Mouse (Mus musculus) embryonic facial prominence, embryonic 14.5 days (tissue): ENCODE measurements around the gene Rbm19. TPM values are rescaled to one million over a fixed set of nuclear protein-coding genes. Genes with fewer than 3 reads are reported as not detected.

ENCODE experiments used
- ATAC-seq: fragments of 200-750 bp; cut with Nextera tagmentation; 2 replicates; pipeline ENCODE4 v1.8.0; 2017; ENCODE audit warnings: low read depth, moderate number of reproducible peaks, moderate TSS enrichment
- DNase-seq: peaks from one replicate; pipeline ENCODE4 v3.0.0-alpha.2; 2015; ENCODE audit warnings: low spot score
- H3K27ac ChIP-seq: fragments of 300-500 bp; sonication (generic); replicated peaks from 2 replicates; pipeline ENCODE4 v1.5.1; 2014; ENCODE audit warnings: low read depth, mild to moderate bottlenecking, low read length, moderate library complexity
- H3K27me3 ChIP-seq: fragments of 300-500 bp; sonication (generic); replicated peaks from 2 replicates; pipeline ENCODE4 v1.6.1; 2014; ENCODE audit warnings: low read length; ENCODE audit not compliant: control insufficient read depth, insufficient read depth
- H3K36me3 ChIP-seq: fragments of 300-500 bp; sonication (generic); 2 replicates; pipeline ENCODE4 v1.6.1; 2014; ENCODE audit warnings: low read length, mixed read lengths; ENCODE audit not compliant: control insufficient read depth, insufficient read depth
- H3K4me1 ChIP-seq: fragments of 300-500 bp; sonication (generic); 2 replicates; pipeline ENCODE4 v1.6.1; 2014; ENCODE audit warnings: antibody characterized with exemption, low read length; ENCODE audit not compliant: control insufficient read depth, insufficient read depth
- H3K4me2 ChIP-seq: fragments of 300-500 bp; sonication (generic); 2 replicates; pipeline ENCODE4 v1.6.1; 2014; ENCODE audit warnings: low read depth, mild to moderate bottlenecking, low read length, moderate library complexity, mixed read lengths
- H3K4me3 ChIP-seq: fragments of 300-500 bp; sonication (generic); 2 replicates; pipeline ENCODE4 v1.5.1; 2014; ENCODE audit warnings: low read depth, mild to moderate bottlenecking, low read length
- H3K9ac ChIP-seq: fragments of 300-500 bp; sonication (generic); 2 replicates; pipeline ENCODE4 v1.6.1; 2014; ENCODE audit warnings: low read depth, mild to moderate bottlenecking, low read length, moderate library complexity, mixed read lengths
- H3K9me3 ChIP-seq: fragments of 300-500 bp; sonication (generic); 2 replicates; pipeline ENCODE4 v1.6.1; 2016; ENCODE audit warnings: low read length; ENCODE audit not compliant: control insufficient read depth
- WGBS: fragments of 180-500 bp; shearing (Covaris S2); extraction: QIAGEN DNeasy Blood & Tissue Kit; methylation state at CpG from one replicate; pipeline ENCODE4 v1.1.7; 2014; 5-methylcytosine and 5-hydroxymethylcytosine counted together
- polyA plus RNA-seq: library from polyadenylated mRNA; unstranded; fragments of >200 nt; fragmentation: Nextera tagmentation; extraction: Ambion mirVana; gene quantifications from 2 replicates; pipeline ENCODE4 v1.2.1, GENCODE M21; 2014

The Rbm19 gene
- polyA plus RNA-seq, 1 experiment from 2014 or later, result 14.4 TPM

DNA sequence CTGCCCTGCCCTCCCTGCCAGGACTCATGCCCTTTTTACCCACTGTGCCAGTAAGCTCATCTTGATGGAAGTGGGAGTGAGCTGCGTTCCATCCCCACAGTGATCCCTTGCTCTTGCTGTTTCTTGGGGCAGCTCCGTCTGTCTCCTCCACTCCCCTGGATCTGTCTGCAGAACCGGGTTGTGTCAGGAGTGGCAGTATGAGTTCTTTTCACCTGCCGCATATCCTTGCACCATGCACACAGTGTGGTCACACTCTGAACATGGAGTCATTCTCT is 60.7 kb downstream of the Rbm19 start:
- no peaks in the 10 kb centered on the region for H3K4me1 ChIP-seq
- no peaks in the 10 kb centered on the region for H3K9me3 ChIP-seq
- H3K27ac ChIP-seq, result no peak overlapping the region
- ATAC-seq (no peak), DNase-seq (no peak)
- 91% methylated on average over 4 of the region's 4 CpGs for WGBS
- H3K9ac ChIP-seq, result no peak overlapping the region
- no peaks in the 10 kb centered on the region for H3K27me3 ChIP-seq
- no peak overlapping the region for H3K4me3 ChIP-seq
- peaks cover 24% of the 10 kb centered on the region; the same call in 1 of the 2 replicates for H3K36me3 ChIP-seq
- H3K4me2 ChIP-seq, result no peak overlapping the region

DNA sequence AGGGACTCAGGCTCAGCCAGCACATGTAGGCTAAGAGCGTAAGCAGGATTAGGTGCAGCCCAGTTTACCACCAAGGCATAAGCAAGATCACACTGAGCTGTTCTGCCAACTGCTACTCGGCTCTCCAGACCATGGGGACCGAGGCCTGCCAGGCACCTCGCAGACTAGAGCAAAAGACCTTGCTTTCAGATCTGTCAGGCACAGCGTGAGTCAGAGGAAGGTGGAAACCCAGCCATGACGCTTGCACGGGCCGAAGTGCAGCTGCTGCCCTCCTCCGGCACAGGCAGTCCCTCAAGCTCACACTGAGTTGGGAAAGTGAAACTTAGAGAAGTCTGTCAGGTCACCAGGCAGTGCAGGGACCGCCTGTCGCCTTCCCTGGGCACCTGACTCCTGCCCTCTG is 63.8 kb downstream of the Rbm19 start:
- ATAC-seq (no peak), DNase-seq (no peak)
- H3K36me3 ChIP-seq, result peaks cover 24% of the 10 kb centered on the region; the same call in 1 of the 2 replicates
- H3K4me1 ChIP-seq, result no peaks in the 10 kb centered on the region
- no peaks in the 10 kb centered on the region for H3K27me3 ChIP-seq
- H3K27ac ChIP-seq, result no peak overlapping the region
- H3K9ac ChIP-seq, result no peak overlapping the region
- H3K4me2 ChIP-seq, result no peak overlapping the region
- H3K4me3 ChIP-seq, result no peak overlapping the region
- no peaks in the 10 kb centered on the region for H3K9me3 ChIP-seq
- 94% methylated on average over 11 of the region's 11 CpGs for WGBS

DNA sequence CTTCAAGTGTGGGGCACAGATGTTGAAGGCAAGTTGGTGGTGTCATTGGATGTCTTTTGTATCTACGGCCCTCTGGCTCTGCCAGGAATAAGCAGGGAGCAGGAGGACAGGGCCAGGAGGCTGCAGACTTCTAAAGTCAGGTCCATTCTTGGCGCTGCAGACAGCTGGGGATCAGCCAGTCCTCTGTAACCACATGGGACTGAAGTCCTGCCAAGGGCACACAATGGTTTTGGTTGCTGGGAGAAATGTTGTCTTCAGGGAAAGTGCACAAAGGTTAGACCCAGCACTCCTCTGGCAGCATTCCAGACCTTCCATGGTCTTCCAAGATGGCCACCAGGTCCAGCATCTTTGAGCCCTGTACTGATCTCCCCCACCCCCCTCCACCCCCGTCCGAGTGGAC is 65.1 kb downstream of the Rbm19 start:
- H3K4me2 ChIP-seq, result no peak overlapping the region
- H3K9ac ChIP-seq, result no peak overlapping the region
- H3K27ac ChIP-seq, result no peak overlapping the region
- ATAC-seq, result no peak
- no peaks in the 10 kb centered on the region for H3K4me1 ChIP-seq
- H3K27me3 ChIP-seq, result no peaks in the 10 kb centered on the region
- no peak for DNase-seq
- H3K4me3 ChIP-seq, result no peak overlapping the region
- 92% methylated on average over 4 of the region's 4 CpGs for WGBS
- no peaks in the 10 kb centered on the region for H3K9me3 ChIP-seq
- H3K36me3 ChIP-seq, result peaks cover 17% of the 10 kb centered on the region; the same call in 1 of the 2 replicates

DNA sequence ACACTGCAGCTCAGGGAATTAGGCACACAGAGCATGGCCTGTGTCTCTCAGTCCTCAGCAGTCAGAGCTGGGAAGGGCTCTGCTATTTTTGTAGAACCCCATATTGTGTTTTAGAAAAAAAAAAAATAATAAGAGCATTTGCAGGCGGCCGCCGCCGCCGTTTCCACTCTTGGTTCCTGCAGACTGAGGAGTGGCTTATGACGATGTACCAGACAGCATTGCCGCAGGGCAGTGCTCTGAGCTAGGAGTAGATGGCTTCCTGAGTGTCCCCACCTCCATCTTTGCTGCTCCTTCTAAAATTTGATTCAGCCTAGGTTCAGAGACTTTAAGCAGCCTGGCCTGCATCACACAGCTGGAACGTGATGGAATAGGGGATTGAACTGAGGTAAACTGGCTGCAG is 67.1 kb downstream of the Rbm19 start:
- Histone ChIP-seq H3K36me3 (0 out of 2 replicates have a peak, but pooled peaks cover 9% of the 10 kb centered on the region), H3K4me2 (no peak overlapping the region), H3K9ac (no peak overlapping the region), H3K4me3 (no peak overlapping the region), H3K27me3 (no peaks in the 10 kb centered on the region), H3K9me3 (no peaks in the 10 kb centered on the region), H3K4me1 (no peaks in the 10 kb centered on the region), H3K27ac (no peak overlapping the region)
- 73% methylated on average over 8 of the region's 8 CpGs for WGBS
- ATAC-seq (no peak), DNase-seq (no peak)

DNA sequence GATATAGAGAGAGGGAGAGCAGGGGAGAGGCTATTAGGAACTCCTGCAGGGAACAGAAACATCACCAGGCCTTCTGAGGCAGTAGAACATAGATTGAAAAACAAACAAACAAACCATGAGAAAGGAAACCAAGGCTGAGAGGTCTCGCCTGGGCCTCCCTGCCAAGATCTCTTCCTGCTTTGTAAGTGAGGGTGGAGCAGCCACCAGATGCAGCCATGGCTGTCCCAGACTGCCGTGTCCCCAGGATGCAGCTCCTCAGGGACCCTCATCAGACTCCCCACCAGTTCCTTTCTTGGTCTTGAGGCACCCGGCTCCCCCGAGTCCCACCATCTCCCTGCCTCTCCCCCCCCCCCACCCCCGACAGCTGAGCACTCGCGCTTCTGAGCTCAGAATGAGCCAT is 67.5 kb downstream of the Rbm19 start:
- no peaks in the 10 kb centered on the region for H3K9me3 ChIP-seq
- H3K4me1 ChIP-seq, result no peaks in the 10 kb centered on the region
- H3K27me3 ChIP-seq, result no peaks in the 10 kb centered on the region
- ATAC-seq (no peak), DNase-seq (no peak)
- H3K4me3 ChIP-seq, result no peak overlapping the region
- 63% methylated on average over 6 of the region's 7 CpGs for WGBS
- 0 out of 2 replicates have a peak, but pooled peaks cover 9% of the 10 kb centered on the region for H3K36me3 ChIP-seq
- H3K4me2 ChIP-seq, result no peak overlapping the region
- no peak overlapping the region for H3K27ac ChIP-seq
- no peak overlapping the region for H3K9ac ChIP-seq

DNA sequence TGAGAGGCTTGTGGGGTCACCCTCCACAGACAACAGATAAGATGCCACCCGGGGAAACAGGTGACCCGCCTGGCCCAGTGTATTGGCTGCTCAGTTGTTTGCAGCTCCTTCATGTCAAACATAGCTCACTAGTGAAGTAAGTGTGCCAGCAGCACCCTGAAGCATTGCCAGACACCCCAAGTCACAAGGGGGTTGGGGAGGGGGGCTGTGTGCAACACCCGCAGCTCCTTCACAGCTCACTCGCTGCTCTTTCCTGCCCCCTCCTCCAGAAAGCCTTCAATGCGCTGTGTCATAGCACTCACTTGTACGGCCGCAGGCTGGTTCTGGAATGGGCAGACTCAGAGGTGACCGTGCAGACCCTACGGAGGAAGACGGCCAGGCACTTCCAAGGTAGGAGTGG is 69.7 kb downstream of the Rbm19 start:
- ATAC-seq, result no peak

DNA sequence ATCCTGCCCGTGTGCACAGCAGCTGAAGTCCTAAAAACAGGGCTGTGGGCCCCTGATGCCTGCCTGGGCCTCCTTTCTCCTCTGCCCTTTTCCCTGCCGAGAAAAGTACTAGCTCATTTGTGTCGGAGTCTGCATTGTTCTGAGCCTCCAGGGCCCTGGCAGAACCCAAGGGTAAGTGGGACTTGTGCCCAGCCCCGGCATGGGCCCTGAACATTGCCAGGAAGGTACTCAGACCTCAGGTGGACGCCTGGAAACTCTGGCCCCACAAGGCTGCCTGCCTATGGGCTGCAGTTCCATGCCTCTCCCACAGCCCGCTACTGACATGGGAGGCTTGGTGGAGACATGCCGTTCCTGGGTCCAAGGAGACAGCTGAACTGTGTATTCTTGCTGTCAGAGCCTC is 72.3 kb downstream of the Rbm19 start:
- Histone ChIP-seq H3K4me1 (peaks cover 2% of the 10 kb centered on the region; the same call in 1 of the 2 replicates), H3K4me3 (no peak overlapping the region), H3K9ac (no peak overlapping the region), H3K36me3 (0 out of 2 replicates have a peak, but pooled peaks cover 3% of the 10 kb centered on the region), H3K4me2 (no peak overlapping the region), H3K9me3 (no peaks in the 10 kb centered on the region), H3K27ac (no peak overlapping the region), H3K27me3 (no peaks in the 10 kb centered on the region)
- no peak for ATAC-seq
- no peak for DNase-seq
- WGBS, result 81% methylated on average over 5 of the region's 7 CpGs

More for the DNA sequence above, 69.7 kb downstream of the Rbm19 start:
- no peaks in the 10 kb centered on the region for H3K9me3 ChIP-seq
- no peak for DNase-seq
- no peaks in the 10 kb centered on the region for H3K27me3 ChIP-seq
- no peak overlapping the region for H3K9ac ChIP-seq
- no peak overlapping the region for H3K4me3 ChIP-seq
- 94% methylated on average over 10 of the region's 10 CpGs for WGBS
- 0 out of 2 replicates have a peak, but pooled peaks cover 6% of the 10 kb centered on the region for H3K36me3 ChIP-seq
- no peak overlapping the region for H3K27ac ChIP-seq
- 0 out of 2 replicates have a peak, but pooled peaks cover under 1% of the 10 kb centered on the region for H3K4me1 ChIP-seq
- no peak overlapping the region for H3K4me2 ChIP-seq

DNA sequence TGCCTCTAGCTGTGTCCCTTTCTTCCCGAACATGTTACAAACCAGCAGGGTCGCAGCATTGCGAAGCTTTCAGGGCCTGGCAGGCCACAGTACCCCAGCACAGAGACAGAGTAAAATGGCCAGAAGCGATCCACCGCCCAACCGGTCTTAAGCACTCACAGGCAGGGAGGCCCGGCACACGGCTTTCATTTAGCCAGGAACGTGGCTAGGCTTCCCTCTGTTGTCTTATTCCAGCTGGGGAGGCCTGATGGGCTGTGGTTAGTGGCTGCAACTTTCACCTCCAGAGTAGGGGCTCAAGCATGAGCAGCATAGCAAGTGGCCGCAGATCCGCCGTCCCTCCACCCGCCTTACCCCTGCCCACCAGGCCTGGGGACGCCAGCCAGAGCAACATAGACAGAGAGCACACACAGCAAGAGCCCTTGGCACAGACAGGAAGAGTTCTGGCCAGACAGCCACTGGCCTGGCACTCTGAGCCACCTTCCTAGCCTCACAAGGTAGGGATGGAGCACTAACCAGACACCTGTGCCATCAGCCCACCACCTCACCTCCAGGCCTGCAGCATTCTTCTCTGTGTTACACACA is 73.8 kb downstream of the Rbm19 start:
- no peaks in the 10 kb centered on the region for H3K27me3 ChIP-seq
- no peaks in the 10 kb centered on the region for H3K9me3 ChIP-seq
- no peak overlapping the region for H3K4me3 ChIP-seq
- H3K27ac ChIP-seq, result no peak overlapping the region
- no peak overlapping the region for H3K9ac ChIP-seq
- 63% methylated on average over 14 of the region's 14 CpGs for WGBS
- DNase-seq (no peak), ATAC-seq (no peak)
- H3K4me2 ChIP-seq, result no peak overlapping the region
- H3K36me3 ChIP-seq, result 0 out of 2 replicates have a peak, but pooled peaks cover 3% of the 10 kb centered on the region
- H3K4me1 ChIP-seq, result peaks cover 9% of the 10 kb centered on the region

DNA sequence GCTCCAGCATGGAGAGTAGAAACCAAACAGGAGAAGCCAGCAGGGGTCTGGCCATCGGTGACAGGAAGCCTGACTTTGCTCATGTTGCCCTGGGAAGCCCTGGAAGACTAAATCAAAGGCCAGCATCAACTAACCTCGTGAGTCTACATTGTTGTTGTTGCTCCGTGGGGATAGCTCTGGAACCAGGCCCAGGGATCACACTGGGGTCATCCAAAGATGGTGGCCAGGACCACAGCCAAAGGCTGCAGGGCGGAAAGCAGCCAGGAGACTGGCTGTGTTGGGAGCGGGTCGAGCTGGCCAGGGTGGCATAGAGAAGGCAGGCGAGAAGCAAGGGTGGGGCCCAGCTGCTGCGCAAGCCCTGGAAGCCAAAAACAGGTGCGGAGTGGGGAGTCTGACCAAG is 75.4 kb downstream of the Rbm19 start:
- Histone ChIP-seq H3K4me3 (no peak overlapping the region), H3K4me2 (no peak overlapping the region), H3K9me3 (no peaks in the 10 kb centered on the region), H3K4me1 (peaks cover 11% of the 10 kb centered on the region), H3K36me3 (0 out of 2 replicates have a peak, but pooled peaks cover under 1% of the 10 kb centered on the region), H3K27me3 (no peaks in the 10 kb centered on the region), H3K27ac (no peak overlapping the region), H3K9ac (no peak overlapping the region)
- DNase-seq (no peak), ATAC-seq (no peak)
- 75% methylated on average over 9 of the region's 9 CpGs for WGBS
